Mouse (Mus musculus) bone marrow macrophage, adult 2 months (primary cell): ENCODE measurements around the gene Mrpl47. TPM values are rescaled to one million over a fixed set of nuclear protein-coding genes. Genes with fewer than 3 reads are reported as not detected.
"Not testable (repeated sequence)": the region's sequence is repeated elsewhere in the genome, so short reads cannot be mapped to it uniquely, and the experiment has no call there.

Experiments used
- H3K27ac ChIP-seq: 2 replicates; pipeline ENCODE4 v1.5.1; 2012; ENCODE audit warnings: low read depth, low read length; ENCODE audit not compliant: insufficient read depth
- H3K4me1 ChIP-seq: 2 replicates; pipeline ENCODE4 v1.6.1; 2012; ENCODE audit warnings: low read length; ENCODE audit not compliant: control insufficient read depth, insufficient read depth
- H3K4me3 ChIP-seq: 2 replicates; pipeline ENCODE4 v1.5.1; 2012; ENCODE audit warnings: mild to moderate bottlenecking, low read length, moderate library complexity; ENCODE audit not compliant: insufficient read depth
- CTCF ChIP-seq: IDR thresholded peaks from 2 replicates; pipeline ENCODE4 v1.5.1; 2012; ENCODE audit warnings: low read depth, mild to moderate bottlenecking, low read length, moderate library complexity
- POLR2A ChIP-seq: IDR thresholded peaks from 2 replicates; pipeline ENCODE4 v1.6.1; 2012; ENCODE audit warnings: mild to moderate bottlenecking, low read depth, low read length, borderline replicate concordance
- polyA plus RNA-seq: library from polyadenylated mRNA; stranded (reverse); fragments of >200 nt; gene quantifications from 2 replicates; pipeline ENCODE4 v1.2.4, GENCODE M21; 2012; ENCODE audit not compliant: missing spikeins, insufficient read depth, insufficient read length

Gene Mrpl47
- polyA plus RNA-seq, 1 experiment: 13.2 TPM

DNA sequence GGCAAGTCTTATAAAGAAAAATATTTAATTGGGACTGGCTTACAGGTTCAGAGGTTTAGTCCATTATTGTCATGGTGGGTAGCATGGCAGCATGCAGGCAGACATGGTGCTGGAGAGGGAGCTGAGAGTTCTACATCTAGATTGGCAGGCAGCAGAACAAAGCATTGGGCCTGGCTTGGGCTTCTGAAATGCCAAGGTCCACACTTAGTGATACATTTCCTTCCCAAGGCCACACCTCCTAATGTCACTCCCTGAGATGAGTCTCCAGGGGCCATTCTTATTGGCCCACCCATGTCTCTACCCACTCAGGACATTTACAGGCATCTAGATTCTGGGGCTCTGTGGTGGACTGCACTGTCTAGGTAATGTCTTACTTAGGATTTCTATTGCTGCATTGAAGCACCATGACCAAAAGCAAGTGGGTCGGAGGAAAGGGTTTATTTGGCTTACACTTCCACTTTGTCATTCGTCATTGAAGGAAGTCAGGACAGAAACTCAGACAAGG, 4.9 kb upstream of the Mrpl47 start:
- H3K4me3 ChIP-seq: no peak overlapping the region
- no peak overlapping the region for H3K27ac ChIP-seq
- peaks cover 13% of the 10 kb centered on the region for H3K4me1 ChIP-seq
- TF ChIP-seq POLR2A: no peak
- TF ChIP-seq CTCF: no peak

DNA sequence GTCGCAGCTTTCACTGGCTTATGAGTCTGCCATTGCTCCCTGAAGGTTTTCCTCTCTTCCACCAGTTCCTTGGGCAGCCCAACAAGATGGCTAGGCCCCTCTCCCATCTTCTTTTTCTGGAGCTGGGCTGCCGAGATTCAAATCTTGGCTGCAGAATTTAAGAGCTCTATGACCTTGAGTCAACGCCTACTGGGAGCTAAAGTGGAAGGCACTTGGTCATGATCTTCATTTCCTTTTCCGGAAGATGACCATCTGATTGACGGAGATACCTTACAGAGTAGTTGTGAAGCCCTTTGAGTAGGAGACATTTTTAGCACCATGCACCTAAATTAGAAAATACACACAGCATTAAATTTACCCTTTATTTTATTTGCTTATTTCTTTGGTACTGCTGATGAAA, 1.1 kb upstream of the Mrpl47 start:
- TF ChIP-seq POLR2A: no peak
- TF ChIP-seq CTCF: no peak
- H3K4me1 ChIP-seq: peaks cover 13% of the 10 kb centered on the region
- no peak overlapping the region for H3K27ac ChIP-seq
- no peak overlapping the region for H3K4me3 ChIP-seq

DNA sequence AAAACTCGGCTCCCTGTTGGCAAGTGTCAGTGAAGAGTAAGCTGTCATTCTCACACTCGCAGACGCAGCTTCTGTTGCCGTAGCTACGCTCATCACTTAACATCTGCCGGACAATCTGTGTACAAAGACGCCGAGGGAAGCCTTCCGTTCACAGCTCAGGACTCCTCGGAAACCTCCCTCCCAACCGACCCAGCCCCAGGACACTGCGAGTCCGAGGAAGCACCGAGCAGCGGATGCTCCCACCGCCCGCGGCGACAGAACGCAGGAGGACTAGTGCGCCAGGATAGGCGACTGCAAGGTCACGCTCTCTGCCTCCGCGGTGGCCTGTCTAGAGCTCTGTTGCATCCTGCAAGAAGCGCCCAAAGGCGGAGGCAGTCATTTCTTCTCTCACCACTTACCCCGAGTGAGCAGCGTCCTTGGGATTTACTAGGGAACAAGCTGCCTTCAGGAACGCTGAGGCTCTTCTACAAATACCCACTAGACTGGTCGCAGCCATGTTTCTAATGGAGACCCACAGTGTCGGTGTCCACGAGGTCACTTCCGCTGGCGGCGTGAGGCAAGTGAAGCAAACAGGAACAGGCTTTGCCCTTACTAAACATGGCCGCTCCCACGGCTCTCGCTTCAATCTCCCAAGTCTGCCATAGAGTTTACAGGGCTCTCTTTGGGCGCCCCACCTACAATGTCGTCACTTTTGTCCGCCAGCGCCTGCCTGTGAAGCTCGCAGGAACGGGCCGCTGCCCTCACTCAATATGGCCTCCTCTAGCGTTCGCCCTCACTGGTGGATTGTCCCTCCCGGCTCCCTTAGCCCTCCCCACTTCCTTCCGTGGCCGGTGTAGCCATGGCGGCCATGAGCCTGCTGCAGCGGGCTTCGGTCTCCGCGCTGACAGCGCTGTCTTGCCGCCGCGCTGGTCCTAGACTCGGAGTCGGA, 897 bp downstream of the Mrpl47 start, which contains the start of gene Ndufb5:
Ndufb5 (plus strand) TSS at position 747 of the 928 bp plus-strand sequence.
- peak within 1 kb of the TSS; percentile 97 for H3K4me3 ChIP-seq
- TF ChIP-seq POLR2A (peak; percentile 14; the same call in 1 of the 2 replicates), CTCF (no peak)
- H3K27ac ChIP-seq: peak within 1 kb of the TSS; percentile 76
- peaks cover 9% of the 10 kb centered on the region for H3K4me1 ChIP-seq

DNA sequence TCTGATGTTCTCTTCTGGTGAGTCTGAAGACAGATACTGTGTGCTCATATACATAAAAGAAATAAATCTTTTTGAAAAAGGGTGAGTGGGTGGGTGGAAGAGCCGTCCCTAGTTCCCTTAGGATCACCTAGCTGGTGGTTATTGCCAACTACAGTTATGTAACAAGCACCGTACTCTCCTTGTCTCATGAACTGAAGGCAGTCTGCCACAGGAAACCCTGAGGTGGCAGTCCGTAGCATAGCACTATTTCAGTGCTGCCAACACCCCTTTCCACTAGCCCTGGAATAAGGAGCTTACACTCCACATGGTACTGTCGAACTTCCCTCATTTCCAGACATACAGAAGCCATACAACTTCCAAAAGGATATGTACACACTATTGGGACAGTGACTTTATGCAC, 9.5 kb downstream of the Mrpl47 start:
- Histone ChIP-seq H3K4me1 (no peaks in the 10 kb centered on the region), H3K27ac (no peak overlapping the region), H3K4me3 (no peak overlapping the region)
- no peak for TF ChIP-seq CTCF
- TF ChIP-seq POLR2A: no peak

DNA sequence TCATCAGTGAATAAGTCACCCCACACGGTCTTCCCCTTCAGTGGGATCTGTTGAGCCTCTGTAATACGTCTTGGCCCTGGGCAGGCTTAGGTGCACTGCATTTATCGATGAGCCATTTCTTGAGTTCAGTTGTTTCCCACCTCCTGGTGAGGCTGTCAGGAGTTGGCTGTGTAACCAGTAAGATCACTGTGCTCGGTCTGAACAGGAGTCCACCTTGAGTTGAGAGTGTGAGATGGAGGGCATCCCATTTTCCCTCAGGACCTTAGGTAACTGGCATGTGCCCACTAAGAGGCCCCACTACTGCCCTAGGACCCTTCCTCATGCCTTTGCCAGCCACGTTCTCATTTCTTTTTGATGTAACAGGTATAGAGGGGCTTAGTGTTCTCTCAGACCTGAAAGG, 11.5 kb downstream of the Mrpl47 start:
- H3K27ac ChIP-seq: no peak overlapping the region
- no peak overlapping the region for H3K4me3 ChIP-seq
- H3K4me1 ChIP-seq: no peaks in the 10 kb centered on the region
- TF ChIP-seq POLR2A (no peak), CTCF (no peak)

DNA sequence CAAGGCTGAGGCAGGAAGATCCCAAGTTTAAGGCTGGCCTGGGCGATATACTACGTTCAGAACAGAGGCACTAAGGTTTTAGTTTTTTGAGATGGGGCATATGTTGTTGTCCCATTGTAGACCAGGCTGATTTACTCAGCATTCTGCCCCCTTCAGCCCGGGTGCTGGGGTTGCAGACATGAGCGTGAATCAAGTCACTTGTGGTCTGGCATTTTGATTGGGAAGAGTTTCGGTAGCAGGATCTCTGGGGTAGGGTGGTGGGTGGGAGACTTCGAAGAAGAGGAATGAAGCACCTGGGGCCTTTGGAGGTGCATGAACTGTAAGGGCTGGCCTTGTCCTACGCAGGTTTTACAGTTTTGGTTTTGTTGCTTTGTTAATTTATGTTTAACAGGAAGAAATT, 13.2 kb downstream of the Mrpl47 start:
- no peak overlapping the region for H3K27ac ChIP-seq
- no peak for TF ChIP-seq POLR2A
- no peak for TF ChIP-seq CTCF
- no peak overlapping the region for H3K4me3 ChIP-seq
- no peaks in the 10 kb centered on the region for H3K4me1 ChIP-seq

DNA sequence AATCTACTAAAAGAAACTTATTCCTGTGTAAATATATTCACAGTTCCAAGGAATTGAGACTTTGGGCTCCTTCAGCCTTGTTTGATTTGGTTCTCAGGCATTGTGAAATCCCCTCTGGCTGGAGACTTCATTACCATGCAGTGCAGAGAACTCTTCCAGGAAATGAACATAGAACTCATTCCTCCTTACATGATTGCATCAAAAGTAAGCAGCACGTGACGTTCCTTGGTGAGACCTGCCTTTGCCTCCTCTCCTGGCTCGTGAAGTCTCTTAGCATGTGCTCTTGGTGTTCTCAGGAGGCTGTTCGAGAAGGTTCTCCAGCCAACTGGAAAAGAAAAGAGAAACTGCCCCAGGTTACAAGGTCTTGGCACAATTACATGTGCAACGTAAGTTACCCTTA, 19.1 kb downstream of the Mrpl47 start:
- no peak for TF ChIP-seq CTCF
- no peak for TF ChIP-seq POLR2A
- Histone ChIP-seq H3K4me1 (peaks cover 10% of the 10 kb centered on the region), H3K27ac (no peak overlapping the region), H3K4me3 (no peak overlapping the region)

DNA sequence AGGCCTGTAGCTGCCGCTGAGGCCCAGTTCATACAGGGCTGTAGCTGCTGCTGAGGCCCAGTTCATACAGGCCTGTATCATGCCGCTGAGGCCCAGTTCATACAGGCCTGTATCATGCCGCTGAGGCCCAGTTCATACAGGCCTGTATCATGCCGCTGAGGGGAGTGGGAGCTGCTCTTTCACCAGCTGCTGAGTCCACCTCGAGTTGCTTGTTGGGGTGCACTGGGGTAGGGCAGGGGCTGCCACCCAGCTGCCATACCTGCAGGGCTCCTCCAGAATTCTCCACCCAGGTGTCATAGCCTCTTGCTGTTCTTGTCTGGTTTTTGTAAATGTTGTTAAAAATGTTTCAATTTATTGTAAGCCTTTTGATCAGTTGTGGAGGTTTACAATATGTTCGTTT, 20.0 kb downstream of the Mrpl47 start:
- not testable (repeated sequence) for H3K4me1 ChIP-seq, H3K27ac ChIP-seq, H3K4me3 ChIP-seq

DNA sequence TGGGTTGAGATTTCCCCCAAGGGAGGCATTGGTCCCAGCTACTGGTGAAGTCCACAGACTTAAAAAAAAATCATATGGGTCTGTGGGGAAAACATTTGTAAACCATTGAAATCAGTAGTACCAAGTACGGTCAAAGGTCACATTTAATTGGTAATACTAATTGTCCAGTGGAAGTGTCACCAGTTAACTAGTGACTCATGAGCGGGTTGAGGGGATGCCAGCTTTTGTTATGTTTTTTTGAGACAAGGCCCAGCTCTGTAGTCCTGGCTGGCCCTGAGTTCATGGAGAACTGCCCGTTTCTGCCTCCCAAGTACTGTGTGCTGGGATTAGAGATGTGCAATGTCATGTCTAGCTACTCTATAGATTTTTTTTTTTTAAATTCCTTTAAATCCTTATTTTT, 23.7 kb downstream of the Mrpl47 start:
- Histone ChIP-seq H3K4me1 (peaks cover 12% of the 10 kb centered on the region), H3K4me3 (no peak overlapping the region), H3K27ac (no peak overlapping the region)
- TF ChIP-seq POLR2A (no peak), CTCF (no peak)

DNA sequence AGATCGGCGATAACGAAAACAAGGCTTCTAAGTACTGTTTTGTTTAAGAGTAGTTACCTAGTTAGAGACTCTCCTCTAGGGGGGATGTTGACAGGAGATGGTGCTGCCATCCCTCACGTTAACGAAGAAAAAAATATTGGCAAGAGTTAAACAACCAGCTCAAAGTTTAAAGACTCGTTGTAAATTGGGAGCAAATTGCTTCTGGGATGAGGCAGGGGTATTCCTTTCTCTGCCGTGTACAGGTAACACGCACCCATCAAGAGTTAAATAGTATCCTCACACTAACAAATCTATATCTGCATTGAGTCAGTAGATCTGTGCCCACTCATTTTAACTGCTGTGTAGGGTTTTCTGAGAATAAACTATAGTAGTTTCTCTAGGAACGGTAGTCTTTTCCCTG, 28.0 kb downstream of the Mrpl47 start:
- Histone ChIP-seq H3K4me1 (peaks cover 3% of the 10 kb centered on the region; the same call in 1 of the 2 replicates), H3K4me3 (peak overlapping the region; percentile 97), H3K27ac (peak overlapping the region; percentile 78)
- TF ChIP-seq POLR2A (no peak), CTCF (no peak)
